Mouse (Mus musculus) frontal cortex, adult (tissue): ENCODE results near the gene Rab12.

Experiments
- ATAC-seq: cut with Nextera tagmentation; 2 replicates; pipeline ENCODE4 v1.9.2; 2017; ENCODE audit warnings: mild to moderate bottlenecking, moderate library complexity, mixed read lengths; ENCODE audit not compliant: low TSS enrichment

Gene Rab12

GRCm38 (mm10) chr17:66502865-66503264, 16.7 kb downstream of the Rab12 start:
- ATAC-seq = no peak

GRCm38 (mm10) chr17:66498598-66498997, 20.9 kb downstream of the Rab12 start:
- ATAC-seq = no peak

GRCm38 (mm10) chr17:66496589-66496988, 22.9 kb downstream of the Rab12 start:
- ATAC-seq = no peak

- ATAC-seq = peak; percentile 88
These were observed 29.4 kb downstream of the Rab12 start for GRCm38 (mm10) chr17:66490022-66490601.

GRCm38 (mm10) chr17:66486576-66486975, 33.0 kb downstream of the Rab12 start:
- ATAC-seq = no peak

GRCm38 (mm10) chr17:66485742-66486141, 33.8 kb downstream of the Rab12 start:
- ATAC-seq = peak; percentile 71

- no peak for ATAC-seq
These were observed 34.6 kb downstream of the Rab12 start for GRCm38 (mm10) chr17:66484965-66485364.

GRCm38 (mm10) chr17:66483651-66484454, 35.7 kb downstream of the Rab12 start:
- no peak for ATAC-seq

GRCm38 (mm10) chr17:66481295-66481694, 38.2 kb downstream of the Rab12 start:
- ATAC-seq = no peak

GRCm38 (mm10) chr17:66480491-66481278, 38.8 kb downstream of the Rab12 start:
- no peak for ATAC-seq

GRCm38 (mm10) chr17:66479813-66480490, 39.6 kb downstream of the Rab12 start:
- ATAC-seq = peak; percentile 50; the same call in 1 of the 2 replicates

GRCm38 (mm10) chr17:66479311-66479710, 40.2 kb downstream of the Rab12 start:
- ATAC-seq = peak; percentile 97

GRCm38 (mm10) chr17:66473205-66473604, 46.3 kb downstream of the Rab12 start:
- no peak for ATAC-seq

- ATAC-seq = no peak
These were observed 47.8 kb downstream of the Rab12 start for GRCm38 (mm10) chr17:66471775-66472174.

GRCm38 (mm10) chr17:66471252-66471651, 48.3 kb downstream of the Rab12 start:
- ATAC-seq = no peak

GRCm38 (mm10) chr17:66470020-66470419, 49.5 kb downstream of the Rab12 start:
- ATAC-seq = peak; percentile 87

- ATAC-seq = no peak
These were observed 62.3 kb downstream of the Rab12 start for GRCm38 (mm10) chr17:66457278-66457677.

GRCm38 (mm10) chr17:66451143-66451542, 68.4 kb downstream of the Rab12 start:
- 0 out of 2 replicates have a peak, but pooled peaks have one; percentile 24 for ATAC-seq

- no peak for ATAC-seq
These were observed 68.9 kb downstream of the Rab12 start for GRCm38 (mm10) chr17:66450526-66451070.

- peak; percentile 65 for ATAC-seq
These were observed 69.8 kb downstream of the Rab12 start, which contains the start of gene Mtcl1 for GRCm38 (mm10) chr17:66449460-66450341. Gene Mtcl1, minus strand, starts transcription at chr17:66449750.
